Mouse (Mus musculus) C2C12 (cell line): ENCODE data around the gene Gm17651. TPM values are rescaled to one million over a fixed set of nuclear protein-coding genes. Genes with fewer than 3 reads are reported as not detected.
A peak's percentile ranks its signal among the peaks of the same experiment; 100 is the strongest.

Experiments used
- H3K27me3 ChIP-seq: one replicate; pipeline ENCODE4 v1.6.1; 2011; ENCODE audit not compliant: control insufficient read depth, insufficient read depth, insufficient read length
- H3K36me3 ChIP-seq: one replicate; pipeline ENCODE4 v1.6.1; 2011; ENCODE audit not compliant: control insufficient read depth, insufficient read depth
- H3K4me3 ChIP-seq: one replicate; pipeline ENCODE4 v1.5.1; 2011; ENCODE audit warnings: mild to moderate bottlenecking, control low read depth; ENCODE audit not compliant: poor library complexity, insufficient read depth, severe bottlenecking
- H3K79me2 ChIP-seq: one replicate; pipeline ENCODE4 v1.6.1; 2011; ENCODE audit not compliant: control insufficient read depth, insufficient read depth
- H3K79me3 ChIP-seq: one replicate; pipeline ENCODE4 v1.6.1; 2011; ENCODE audit warnings: low read depth, control low read depth
- H3ac ChIP-seq: one replicate; pipeline ENCODE3; 2011; ENCODE audit warnings: low read depth; ENCODE audit not compliant: control insufficient read depth, insufficient read length
- CEBPB ChIP-seq: IDR thresholded peaks from one replicate; pipeline ENCODE4 v1.6.1; 2011; ENCODE audit warnings: low read depth, mild to moderate bottlenecking, control low read depth, moderate library complexity
- CTCF ChIP-seq: IDR thresholded peaks from one replicate; pipeline ENCODE4 v1.5.1; 2011; ENCODE audit not compliant: control insufficient read depth, insufficient read depth, insufficient read length
- FOSL1 ChIP-seq: IDR thresholded peaks from one replicate; pipeline ENCODE4 v1.8.0; 2011; ENCODE audit warnings: mild to moderate bottlenecking, low read length; ENCODE audit not compliant: poor library complexity, insufficient read depth, severe bottlenecking
- MAX ChIP-seq: IDR thresholded peaks from one replicate; pipeline ENCODE4 v1.6.1; 2011; ENCODE audit warnings: mild to moderate bottlenecking, control low read depth
- MYOD1 ChIP-seq: IDR thresholded peaks from one replicate; pipeline ENCODE4 v1.6.1; 2011; ENCODE audit warnings: low read depth; ENCODE audit not compliant: control insufficient read depth, insufficient read length
- MYOG ChIP-seq: IDR thresholded peaks from one replicate; pipeline ENCODE4 v1.6.1; 2011; ENCODE audit not compliant: control insufficient read depth, insufficient read length; ENCODE audit errors: extremely low read depth
- USF1 ChIP-seq: IDR thresholded peaks from one replicate; pipeline ENCODE4 v1.6.1; 2011; ENCODE audit warnings: low read depth, mild to moderate bottlenecking, control low read depth, moderate library complexity
- polyA plus RNA-seq: library from polyadenylated mRNA; unstranded; fragments of >200 nt; fragmentation: generic; extraction: Trizol; gene quantifications from one replicate; pipeline ENCODE4 v1.2.1, GENCODE M21; 2012; ENCODE audit warnings: missing spikeins

The Gm17651 gene
- polyA plus RNA-seq, 1 experiment, result not detected

- H3K79me2 ChIP-seq, result no peaks in the 10 kb centered on the region
- TF ChIP-seq USF1 (no peak), MAX (no peak), MYOG (no peak), CEBPB (no peak)
- no peak overlapping the region for H3ac ChIP-seq
- no peaks in the 10 kb centered on the region for H3K27me3 ChIP-seq
- no peaks in the 10 kb centered on the region for H3K79me3 ChIP-seq
- no peak overlapping the region for H3K4me3 ChIP-seq
- no peaks in the 10 kb centered on the region for H3K36me3 ChIP-seq
Measured at GRCm38 (mm10) chr3:97642001-97642400, 32.5 kb downstream of the Gm17651 start.

- Histone ChIP-seq H3K4me3 (no peak overlapping the region), H3K79me2 (no peaks in the 10 kb centered on the region), H3K79me3 (no peaks in the 10 kb centered on the region), H3ac (no peak overlapping the region), H3K27me3 (no peaks in the 10 kb centered on the region), H3K36me3 (no peaks in the 10 kb centered on the region)
- TF ChIP-seq CTCF (no peak), MYOD1 (no peak), CEBPB (no peak), MYOG (no peak), FOSL1 (no peak), USF1 (no peak), MAX (no peak)
Measured at GRCm38 (mm10) chr3:97641396-97641795, 33.1 kb downstream of the Gm17651 start.

- H3K79me3 ChIP-seq, result no peaks in the 10 kb centered on the region
- no peak overlapping the region for H3K4me3 ChIP-seq
- TF ChIP-seq USF1, result no peak
- peak; percentile 79 for TF ChIP-seq MAX
- no peak for TF ChIP-seq MYOD1
- TF ChIP-seq MYOG, result no peak
- peak; percentile 84 for TF ChIP-seq CEBPB
- TF ChIP-seq FOSL1, result no peak
- no peaks in the 10 kb centered on the region for H3K27me3 ChIP-seq
- no peaks in the 10 kb centered on the region for H3K36me3 ChIP-seq
- H3ac ChIP-seq, result no peak overlapping the region
- no peaks in the 10 kb centered on the region for H3K79me2 ChIP-seq
Measured at GRCm38 (mm10) chr3:97634288-97634761, 40.2 kb downstream of the Gm17651 start.

GRCm38 (mm10) chr3:97633456-97633855 is 41.0 kb downstream of the Gm17651 start:
- Histone ChIP-seq H3K27me3 (no peaks in the 10 kb centered on the region), H3ac (no peak overlapping the region), H3K4me3 (no peak overlapping the region), H3K79me2 (no peaks in the 10 kb centered on the region), H3K79me3 (no peaks in the 10 kb centered on the region), H3K36me3 (no peaks in the 10 kb centered on the region)
- TF ChIP-seq CTCF (no peak), USF1 (no peak), MAX (no peak), MYOD1 (no peak), MYOG (no peak)

- Histone ChIP-seq H3K79me2 (no peaks in the 10 kb centered on the region), H3K36me3 (no peaks in the 10 kb centered on the region), H3K4me3 (no peak overlapping the region), H3ac (no peak overlapping the region), H3K79me3 (no peaks in the 10 kb centered on the region), H3K27me3 (no peaks in the 10 kb centered on the region)
- TF ChIP-seq MAX, result no peak
Measured at GRCm38 (mm10) chr3:97631258-97631860, 43.1 kb downstream of the Gm17651 start.

- Histone ChIP-seq H3K27me3 (no peaks in the 10 kb centered on the region), H3K79me2 (no peaks in the 10 kb centered on the region), H3ac (no peak overlapping the region), H3K4me3 (no peak overlapping the region), H3K36me3 (no peaks in the 10 kb centered on the region), H3K79me3 (no peaks in the 10 kb centered on the region)
- no peak for TF ChIP-seq MAX
- no peak for TF ChIP-seq MYOG
- no peak for TF ChIP-seq CEBPB
- TF ChIP-seq CTCF, result no peak
- no peak for TF ChIP-seq FOSL1
- no peak for TF ChIP-seq USF1
- TF ChIP-seq MYOD1, result no peak
Measured at GRCm38 (mm10) chr3:97630746-97631145, 43.7 kb downstream of the Gm17651 start.
